10 mouse cellular contexts compared by ENCODE assay signal in the genomic region with DNA sequence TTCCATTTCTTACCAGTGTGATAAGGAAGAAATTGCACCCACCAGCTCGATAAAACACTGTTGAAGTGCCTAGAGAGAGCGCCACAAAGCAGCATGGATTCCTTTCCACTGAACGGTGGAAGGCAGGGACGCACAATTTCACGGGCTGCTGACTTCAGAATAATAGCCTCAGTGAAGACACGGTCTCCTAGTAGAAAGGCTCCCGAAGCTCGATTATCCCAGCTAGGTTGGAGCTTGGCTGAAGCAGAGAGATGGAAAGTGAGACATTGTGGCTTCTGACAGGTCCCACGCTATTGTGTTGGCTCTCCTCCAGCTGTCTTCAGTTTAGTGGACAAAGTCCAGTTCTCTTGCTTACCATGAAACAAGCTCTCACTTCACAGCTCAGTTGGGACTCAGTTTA.
DNase-seq lines count a peak whose midpoint lies in the region; TF ChIP-seq lines count a peak whose summit lies in the region.
"Had no signal": no experiment of that assay in that cellular context is flagged by ENCODE, and none has a peak within 500 bp of the region (broad histone marks: within the 10 kb centered on the region; RNA-seq: fewer than 3 reads in every experiment).

No protein-coding gene starts in this region.

- TF ChIP-seq CTCF in lung, adult 2 months (IDR thresholded peaks at IDR 0.05; ENCODE audit: insufficient read depth, low read length): no peak
- TF ChIP-seq CTCF in cerebellum, adult 2 months (IDR thresholded peaks at IDR 0.05; ENCODE audit: borderline replicate concordance, insufficient read depth, low read depth, low read length): no peak

- H3K27ac ChIP-seq in cerebellum, adult 2 months (ENCODE audit: insufficient read depth, low read length): no peak overlapping the region
- H3K27ac ChIP-seq in limb, embryonic 10.5 days: no peak overlapping the region
- H3K27ac ChIP-seq: liver, embryonic 14.5 days had no signal

- no peaks in the 10 kb centered on the region; the same call in 1 of the 2 replicates for H3K4me1 ChIP-seq in lung, adult 2 months (ENCODE audit: control insufficient read depth, insufficient read depth, low read length)
- no peaks in the 10 kb centered on the region; the same call in 1 of the 2 replicates for H3K4me1 ChIP-seq in cerebellum, adult 2 months (ENCODE audit: control insufficient read depth, insufficient read depth, low read length)
- peaks cover 6% of the 10 kb centered on the region; the same call in 1 of the 2 replicates for H3K4me1 ChIP-seq in limb, embryonic 10.5 days

- H3K27me3 ChIP-seq in cerebellum, adult 2 months (ENCODE audit: control insufficient read depth, insufficient read depth, low read length): no peaks in the 10 kb centered on the region
- no peaks in the 10 kb centered on the region for H3K27me3 ChIP-seq in limb, embryonic 10.5 days (ENCODE audit: low read depth, poor library complexity, severe bottlenecking)

- TF ChIP-seq POLR2A in lung, adult 2 months (IDR thresholded peaks at IDR 0.05; ENCODE audit: borderline replicate concordance, extremely low read depth, low read depth, low read length): no peak
- TF ChIP-seq POLR2A in cerebellum, adult 2 months (IDR thresholded peaks at IDR 0.05; ENCODE audit: borderline replicate concordance, insufficient read depth, low read length): no peak

- H3K36me3 ChIP-seq in limb, embryonic 10.5 days: no peaks in the 10 kb centered on the region

- WGBS in lung, adult 2 months: 59% methylated on average over 9 of the region's 9 CpGs
- WGBS in cerebellum, adult 2 months: 7% methylated on average over 9 of the region's 9 CpGs
- 78% methylated on average over 9 of the region's 9 CpGs for WGBS in limb, embryonic 10.5 days

- DNase-seq in adrenal gland, postnatal 10 days: peak; percentile 15
- DNase-seq in adrenal gland, postnatal 14 days: no peak
- peak; percentile 14 for DNase-seq in lung, postnatal 10 days
- no peak for DNase-seq in lung, adult 2 months
- DNase-seq in kidney, postnatal 4 days: peak; percentile 14 to 32
- DNase-seq in ovary, postnatal 14 days (ENCODE audit: low spot score): no peak
- no peak for DNase-seq in cerebellum, adult 2 months
- no peak for DNase-seq in limb, embryonic 10.5 days (ENCODE audit: low spot score)
- DNase-seq: thymus, adult 18-20 months had no signal

- H3K9me3 ChIP-seq in limb, embryonic 10.5 days (replicated peaks): no peaks in the 10 kb centered on the region

- H3K4me3 ChIP-seq in lung, adult 2 months (replicated peaks; ENCODE audit: extremely low read depth, low read depth, low read length): no peak overlapping the region
- H3K4me3 ChIP-seq in cerebellum, adult 2 months (replicated peaks; ENCODE audit: insufficient read depth, low read depth, low read length): no peak overlapping the region
- no peak overlapping the region for H3K4me3 ChIP-seq in limb, embryonic 10.5 days

Comparison
In these comparisons a context has a peak if more than half of its experiments do, and no peak if none do; other contexts are left out.
1. DNase-seq: peak in adrenal gland, postnatal 10 days (single experiment), lung, postnatal 10 days (single experiment) and kidney, postnatal 4 days (2 of 2); none in adrenal gland, postnatal 14 days (single experiment), lung, adult 2 months (single experiment), ovary, postnatal 14 days (single experiment), cerebellum, adult 2 months (0 of 2) and limb, embryonic 10.5 days (single experiment).